Mouse (Mus musculus): ENCODE data around the gene Ifitm10. TPM values are rescaled to one million over a fixed set of nuclear protein-coding genes. Genes with fewer than 3 reads are reported as not detected.
"Not testable (repeated sequence)": the region's sequence is repeated elsewhere in the genome, so short reads cannot be mapped to it uniquely, and the experiment has no call there.

Ifitm10 gene
- total RNA-seq, 2 experiments from 2014 or later: 30.0 to 31.3 TPM

- no peak for DNase-seq (ENCODE audit: low spot score in 2 of 2)
Measured at GRCm38 (mm10) chr7:142326714-142327445, 46.7 kb downstream of the Ifitm10 start.

DNA sequence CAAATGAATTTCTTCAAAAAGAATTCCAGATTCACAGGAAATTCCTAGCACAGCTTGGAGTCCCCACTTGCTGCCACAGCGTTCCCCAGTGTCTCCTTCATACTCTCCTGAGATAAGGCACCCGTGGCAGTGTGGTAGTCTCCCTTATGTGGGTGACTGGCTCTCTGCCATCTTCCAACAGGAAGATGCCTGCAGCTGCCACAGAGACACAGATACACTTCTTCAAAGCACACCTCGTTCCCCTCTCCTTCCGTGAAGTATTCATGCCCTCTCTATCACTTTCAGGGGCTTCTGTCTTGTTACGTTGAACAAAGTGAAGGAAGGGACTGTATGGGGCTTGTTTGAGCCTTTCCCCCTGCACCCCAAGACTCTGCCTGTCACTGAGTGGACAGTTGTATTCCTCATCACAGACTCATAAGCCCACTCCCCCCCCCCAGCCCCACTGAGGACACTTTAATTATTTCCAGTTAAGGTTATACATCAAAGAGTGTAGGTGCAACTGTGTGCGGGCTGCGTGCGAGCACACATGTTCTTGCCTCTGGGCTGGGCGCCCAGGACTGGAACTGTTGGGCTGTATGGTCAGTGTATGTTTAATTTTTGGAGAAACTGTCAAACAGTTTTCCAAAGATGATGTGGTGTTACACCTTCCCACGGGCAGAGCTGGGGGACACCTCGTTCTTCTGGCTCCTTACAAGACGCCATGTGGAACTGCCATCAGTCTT, 50.0 kb downstream of the Ifitm10 start:
- no peak for DNase-seq (ENCODE audit: low spot score in 2 of 2)

- no peak for DNase-seq (ENCODE audit: low spot score in 2 of 2)
Measured at GRCm38 (mm10) chr7:142322641-142323040, 50.9 kb downstream of the Ifitm10 start.

GRCm38 (mm10) chr7:142321637-142322306, 51.8 kb downstream of the Ifitm10 start:
- DNase-seq (ENCODE audit: low spot score in 2 of 2): not testable (repeated sequence)

GRCm38 (mm10) chr7:142320906-142321305, 52.6 kb downstream of the Ifitm10 start:
- DNase-seq (ENCODE audit: low spot score in 2 of 2): no peak

- DNase-seq (ENCODE audit: low spot score in 2 of 2): no peak
Measured at GRCm38 (mm10) chr7:142319124-142319523, 54.4 kb downstream of the Ifitm10 start.

DNA sequence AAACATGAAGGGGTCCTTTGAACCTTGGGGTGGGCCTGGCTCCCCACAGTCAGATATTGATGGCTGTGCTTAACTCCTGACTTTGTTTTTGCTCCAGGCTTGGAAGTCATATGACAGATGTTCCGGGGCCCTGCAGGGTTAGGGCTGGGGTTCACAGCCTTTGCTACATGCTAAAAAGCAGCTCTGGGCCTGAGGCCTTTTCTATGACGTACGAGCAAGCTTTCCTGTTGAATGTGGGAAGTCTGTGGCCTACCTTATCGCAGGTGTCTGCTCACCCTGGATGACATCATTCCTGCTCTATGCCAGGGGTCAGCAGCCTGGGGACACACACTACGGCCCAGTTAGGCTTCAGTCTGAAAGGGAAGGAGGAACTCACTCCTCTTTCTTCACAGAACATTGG, 56.3 kb downstream of the Ifitm10 start:
- no peak for DNase-seq (ENCODE audit: low spot score in 2 of 2)

GRCm38 (mm10) chr7:142316558-142316957, 57.0 kb downstream of the Ifitm10 start:
- DNase-seq (ENCODE audit: low spot score in 2 of 2): peak; percentile 54 to 60

DNA sequence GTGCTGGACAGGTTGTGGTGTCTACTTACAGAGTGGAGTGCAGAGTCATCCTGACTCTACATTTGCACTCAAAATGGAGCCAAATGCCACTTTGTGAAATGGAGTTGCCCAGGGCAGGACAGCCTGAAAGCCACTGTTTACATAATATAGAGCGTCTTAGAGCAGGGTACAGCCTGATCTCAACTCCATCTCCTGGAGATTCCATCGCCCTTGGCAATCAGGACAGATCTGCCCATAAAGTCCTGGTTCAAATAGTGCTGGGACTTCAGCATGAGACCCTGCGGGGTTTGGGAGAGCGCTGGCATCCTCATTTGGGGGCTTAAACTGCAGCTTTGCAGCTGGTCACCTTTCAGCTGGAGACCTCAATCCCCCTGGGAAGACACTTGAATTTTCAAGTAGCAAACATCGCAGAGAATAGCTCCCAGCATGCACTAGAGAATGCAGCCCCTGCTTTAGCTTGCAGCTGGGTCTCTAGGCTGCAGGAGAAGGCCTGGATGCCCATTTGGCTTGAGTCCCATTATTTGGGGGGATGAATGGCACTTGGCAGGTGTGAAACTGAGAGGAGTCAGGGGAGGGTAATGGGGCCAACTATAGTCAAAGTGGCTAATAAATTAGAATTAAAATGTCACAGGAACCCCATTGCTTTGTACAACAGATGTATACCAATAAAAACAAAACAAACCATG, 58.8 kb downstream of the Ifitm10 start:
- DNase-seq (ENCODE audit: low spot score in 2 of 2): no peak

DNA sequence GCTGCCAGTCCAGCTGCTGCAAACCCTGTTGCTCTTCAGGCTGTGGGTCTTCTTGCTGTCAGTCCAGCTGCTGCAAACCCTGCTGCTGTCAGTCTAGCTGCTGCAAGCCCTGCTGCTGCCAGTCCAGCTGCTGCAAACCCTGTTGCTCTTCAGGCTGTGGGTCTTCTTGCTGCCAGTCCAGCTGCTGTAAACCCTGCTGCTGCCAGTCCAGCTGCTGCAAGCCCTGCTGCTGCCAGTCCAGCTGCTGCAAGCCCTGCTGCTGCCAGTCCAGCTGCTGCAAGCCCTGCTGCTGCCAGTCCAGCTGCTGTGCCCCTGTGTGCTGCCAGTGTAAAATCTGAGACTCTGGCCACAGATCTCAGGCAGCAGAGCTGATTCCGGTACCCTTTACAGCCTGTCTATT, 69.6 kb downstream of the Ifitm10 start:
- not testable (repeated sequence) for DNase-seq (ENCODE audit: low spot score in 2 of 2)

DNA sequence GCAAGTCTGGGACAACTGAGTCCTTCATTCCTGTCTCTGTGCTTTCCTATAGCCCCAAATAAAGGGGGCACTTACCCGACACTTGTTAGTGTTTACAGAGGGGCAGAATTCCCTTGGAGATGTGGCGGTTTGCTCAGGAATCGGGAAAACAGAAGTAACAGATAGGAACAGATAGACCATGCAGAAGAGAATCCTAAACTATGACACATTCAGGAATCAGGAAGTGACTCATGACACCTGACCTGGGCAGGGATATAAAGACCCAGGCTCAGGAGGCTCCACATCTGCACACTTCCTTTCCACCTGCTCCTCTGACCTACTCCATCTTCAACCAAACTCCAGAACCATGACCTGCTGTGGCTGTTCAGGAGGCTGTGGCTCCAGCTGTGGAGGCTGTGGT, 70.3 kb downstream of the Ifitm10 start, which contains the start of gene Krtap5-4:
Gene Krtap5-4 (plus strand): TSS at position 301 of the 400 bp plus-strand sequence.
- no peak for DNase-seq (ENCODE audit: low spot score in 2 of 2)

DNA sequence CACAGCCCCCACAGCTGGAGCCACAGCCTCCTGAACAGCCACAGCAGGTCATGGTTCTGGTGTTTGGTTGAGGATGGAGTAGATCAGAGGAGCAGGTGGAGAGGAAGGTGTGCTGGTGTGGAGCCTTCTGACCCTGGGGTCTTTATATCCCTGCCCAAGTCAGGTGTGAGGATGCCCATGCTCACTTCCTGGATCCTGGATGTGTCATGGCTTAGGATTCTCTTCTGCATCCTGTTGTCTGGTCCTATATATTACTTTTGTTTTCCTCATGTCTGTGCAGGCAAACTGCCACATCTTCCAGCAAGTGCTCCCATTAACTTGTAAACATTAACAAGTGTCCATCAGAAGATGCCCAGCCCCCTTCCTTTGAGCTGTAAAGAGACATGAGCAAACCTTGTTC, 76.5 kb downstream of the Ifitm10 start, which contains the start of gene Krtap5-1:
Gene Krtap5-1 (minus strand): TSS at position 101 of the 400 bp plus-strand sequence.
- not testable (repeated sequence) for DNase-seq (ENCODE audit: low spot score in 2 of 2)

DNA sequence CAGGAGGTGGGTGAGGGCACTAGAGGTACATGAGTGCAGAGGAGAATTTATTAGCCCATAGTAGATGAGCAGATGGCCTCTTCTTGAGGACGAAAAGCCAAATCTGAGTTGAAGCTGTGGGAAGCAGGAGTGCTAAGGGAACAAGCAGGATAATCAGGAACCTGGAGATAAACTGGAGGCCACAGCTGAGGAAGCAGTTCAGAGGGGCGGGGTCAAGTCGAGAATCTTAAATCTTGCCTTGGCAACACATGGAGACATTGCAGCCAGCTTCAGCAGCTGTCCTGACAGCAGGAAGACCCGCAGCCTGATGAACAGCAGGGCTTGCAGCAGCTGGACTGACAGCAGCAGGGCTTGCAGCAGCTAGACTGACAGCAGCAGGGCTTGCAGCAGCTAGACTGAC, 77.4 kb downstream of the Ifitm10 start:
- DNase-seq (ENCODE audit: low spot score in 2 of 2): not testable (repeated sequence)

DNA sequence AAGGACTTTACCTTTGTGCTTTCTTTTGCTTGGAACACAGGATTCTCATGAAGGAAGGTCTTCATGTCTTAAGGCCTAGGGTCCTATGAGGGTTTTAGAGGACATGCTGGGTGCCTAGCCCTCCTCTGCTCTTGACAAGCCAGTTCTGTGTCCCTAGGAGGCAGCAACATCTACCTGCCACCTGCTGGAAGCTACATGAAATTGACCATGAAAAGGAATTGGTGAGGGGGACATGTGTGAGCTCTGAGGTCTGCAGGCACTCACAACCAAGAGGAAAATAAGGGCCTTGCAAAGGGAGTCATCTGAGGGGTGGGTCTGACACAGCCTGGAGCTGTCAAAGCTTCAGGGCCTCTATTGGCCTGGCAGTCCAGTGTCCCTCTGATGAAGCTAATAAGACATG, 78.1 kb downstream of the Ifitm10 start:
- DNase-seq (ENCODE audit: low spot score in 2 of 2): no peak

GRCm38 (mm10) chr7:142293851-142294250, 79.7 kb downstream of the Ifitm10 start:
- DNase-seq (ENCODE audit: low spot score in 2 of 2): not testable (repeated sequence)

DNA sequence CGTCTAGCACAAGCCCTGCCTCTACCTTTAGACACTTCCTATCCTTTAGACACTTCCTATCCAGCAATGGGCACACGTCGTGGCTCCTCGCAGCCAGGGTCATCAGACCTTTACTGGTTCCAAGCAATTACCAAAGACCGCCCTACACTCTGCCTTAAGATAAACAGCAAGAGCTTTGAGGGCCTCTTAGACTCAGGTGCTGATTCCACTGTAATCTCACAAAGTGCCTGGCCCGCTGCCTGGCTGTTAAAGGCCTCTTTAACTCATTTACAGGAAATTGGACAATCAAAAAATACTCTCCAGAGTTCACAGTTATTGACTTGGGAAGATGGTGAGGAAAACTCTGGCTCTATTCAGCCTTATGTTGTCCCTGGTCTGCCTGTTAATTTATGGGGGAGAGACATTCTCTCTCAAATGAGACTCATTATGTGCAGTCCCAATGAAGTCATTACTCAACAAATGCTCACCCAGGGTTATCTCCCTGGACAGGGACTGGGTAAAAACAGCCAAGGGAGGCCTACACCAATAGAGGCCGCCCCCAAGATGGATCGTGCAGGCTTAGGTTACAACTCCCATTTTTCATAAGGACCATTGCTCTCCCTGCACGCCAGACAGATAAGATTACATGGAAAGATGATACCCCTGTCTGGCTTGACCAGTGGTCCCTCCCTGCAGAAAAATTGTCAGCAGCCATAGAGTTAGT, 87.5 kb downstream of the Ifitm10 start:
- DNase-seq (ENCODE audit: low spot score in 2 of 2): not testable (repeated sequence)

DNA sequence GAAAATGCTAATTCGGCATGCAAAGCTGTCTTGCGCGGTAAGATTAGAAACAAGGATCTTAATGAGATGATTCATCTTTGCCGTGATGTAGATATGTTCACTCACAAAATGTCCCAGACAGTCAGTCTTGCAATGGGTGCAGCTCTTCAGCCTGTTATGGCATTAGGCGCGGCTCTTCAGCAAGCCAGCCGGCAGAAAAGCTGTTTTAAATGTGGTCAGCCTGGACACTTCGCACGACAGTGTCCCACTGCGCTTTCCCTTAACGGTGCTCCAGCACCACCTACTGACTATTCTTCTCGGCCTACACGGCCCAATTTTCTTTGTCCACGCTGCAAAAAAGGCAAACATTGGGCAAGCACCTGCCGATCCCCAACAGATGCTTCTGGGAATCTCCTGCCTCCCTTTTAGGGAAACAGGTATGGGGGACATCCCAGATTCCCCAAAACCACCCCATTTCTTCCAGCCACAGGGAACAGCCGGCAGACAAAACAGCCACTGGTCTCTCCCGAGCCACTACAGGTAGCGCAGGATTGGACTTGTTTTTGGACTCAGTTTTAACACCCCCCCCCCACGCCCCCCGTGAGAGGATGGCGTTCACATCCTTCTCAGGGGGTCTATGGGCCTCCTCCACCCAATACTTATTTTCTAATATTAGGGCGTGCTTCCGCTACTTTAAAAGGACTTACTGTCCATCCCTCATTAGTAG, 88.3 kb downstream of the Ifitm10 start:
- peak; percentile 23 to 32 for DNase-seq (ENCODE audit: low spot score in 2 of 2)

DNA sequence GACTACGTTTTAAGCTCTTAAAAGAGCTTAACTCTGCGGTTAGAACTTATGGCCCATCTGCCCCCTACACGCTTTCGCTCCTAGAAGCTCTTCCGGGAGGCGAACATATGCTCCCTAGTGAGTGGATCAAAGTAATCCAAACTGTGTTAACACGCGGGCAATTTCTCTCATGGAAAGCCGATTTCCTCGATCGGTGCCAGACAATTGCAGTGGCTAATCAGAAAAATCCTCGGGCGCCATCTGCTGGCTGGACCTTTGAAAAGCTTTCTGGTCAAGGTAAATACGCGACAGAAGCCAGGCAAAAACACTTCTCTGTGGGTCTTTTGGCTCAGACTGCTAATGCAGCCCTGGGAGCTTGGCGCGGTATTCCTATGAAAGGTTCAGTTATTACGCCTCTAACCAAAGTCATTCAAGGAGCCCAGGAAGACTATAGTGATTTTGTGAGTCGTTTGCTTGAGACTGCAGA, 88.9 kb downstream of the Ifitm10 start:
- DNase-seq (ENCODE audit: low spot score in 2 of 2): peak; percentile 87 to 93

GRCm38 (mm10) chr7:142284023-142284591, 89.4 kb downstream of the Ifitm10 start:
- peak; percentile 36 to 48 for DNase-seq (ENCODE audit: low spot score in 2 of 2)
